Comparison of ENCODE assay signal across 8 mouse cellular contexts in genomic region chr1:133800512-133800911, GRCm38 (mm10). TPM values are rescaled to one million over a fixed set of nuclear protein-coding genes. Genes with fewer than 3 reads are reported as not detected.
DNase-seq lines count a peak whose midpoint lies in the region; ATAC-seq and TF ChIP-seq lines count a peak whose summit lies in the region.

No protein-coding gene starts in this region.

- WGBS in kidney, embryonic 15.5 days = under 1% methylated on average over 16 of the region's 16 CpGs
- under 1% methylated on average over 16 of the region's 16 CpGs for WGBS in forebrain, embryonic 13.5 days
- 0% methylated on average over 16 of the region's 16 CpGs for WGBS in liver, embryonic 14.5 days (ENCODE audit: insufficient replicate concordance)

- no peak for TF ChIP-seq EP300 in liver, embryonic 14.5 days (IDR thresholded peaks at IDR 0.05; ENCODE audit: low read depth)

- peak overlapping the region; percentile 92 for H3K4me2 ChIP-seq in kidney, embryonic 15.5 days
- peak overlapping the region; percentile 89 for H3K4me2 ChIP-seq in forebrain, embryonic 13.5 days
- peak overlapping the region; percentile 99 for H3K4me2 ChIP-seq in liver, embryonic 14.5 days (ENCODE audit: low read depth)

- no peaks in the 10 kb centered on the region for H3K36me3 ChIP-seq in kidney, embryonic 15.5 days
- H3K36me3 ChIP-seq in forebrain, embryonic 13.5 days (ENCODE audit: poor library complexity, severe bottlenecking) = no peaks in the 10 kb centered on the region
- peaks cover 18% of the 10 kb centered on the region for H3K36me3 ChIP-seq in liver, embryonic 14.5 days (replicated peaks; ENCODE audit: control insufficient read depth, insufficient read depth, low read depth)

- peak; percentile 40 for ATAC-seq in kidney, embryonic 15.5 days (replicated peaks; ENCODE audit: low FRiP score)
- ATAC-seq in forebrain, embryonic 13.5 days = no peak
- ATAC-seq in liver, embryonic 14.5 days (ENCODE audit: insufficient read depth) = peak; percentile 9; the same call in 1 of the 2 replicates

- H3K27me3 ChIP-seq in kidney, embryonic 15.5 days = 0 out of 2 replicates have a peak, but pooled peaks cover 6% of the 10 kb centered on the region
- H3K27me3 ChIP-seq in forebrain, embryonic 13.5 days = peaks cover 26% of the 10 kb centered on the region
- H3K27me3 ChIP-seq in liver, embryonic 14.5 days (ENCODE audit: control insufficient read depth, insufficient read depth, low read length) = no peaks in the 10 kb centered on the region

- H3K27ac ChIP-seq in kidney, embryonic 15.5 days = 0 out of 2 replicates have a peak overlapping the region, but pooled peaks have one; percentile 20
- H3K27ac ChIP-seq in forebrain, embryonic 13.5 days = no peak overlapping the region
- peak overlapping the region; percentile 97 for H3K27ac ChIP-seq in liver, embryonic 14.5 days

- H3K9ac ChIP-seq in kidney, embryonic 15.5 days = peak overlapping the region; percentile 47
- peak overlapping the region; percentile 54 for H3K9ac ChIP-seq in forebrain, embryonic 13.5 days
- peak overlapping the region; percentile 99 for H3K9ac ChIP-seq in liver, embryonic 14.5 days (replicated peaks)

- no peak for TF ChIP-seq CTCF in liver, embryonic 14.5 days (IDR thresholded peaks at IDR 0.05; ENCODE audit: low read depth)

- DNase-seq in kidney, postnatal 4 days = no peak
- peak; percentile 65 for DNase-seq in Muller cell, postnatal 12 days (ENCODE audit: inconsistent ontology term)
- DNase-seq in liver, embryonic 14.5 days (ENCODE audit: low read depth in 3 of 3, low spot score in 3 of 3) = no peak
- no peak for DNase-seq in adrenal gland, adult 18-20 months (ENCODE audit: low spot score in 2 of 2)
- DNase-seq in yolk sac, embryonic 10.5 days (ENCODE audit: low spot score) = no peak
- no peak for DNase-seq in spleen, postnatal 36 days (ENCODE audit: low spot score in 2 of 2)

- peak overlapping the region; percentile 57 for H3K4me3 ChIP-seq in kidney, embryonic 15.5 days (replicated peaks)
- H3K4me3 ChIP-seq in forebrain, embryonic 13.5 days = peak overlapping the region; percentile 49
- H3K4me3 ChIP-seq in liver, embryonic 14.5 days (ENCODE audit: insufficient read depth in 1 of 2, low read depth in 2 of 2, low read length in 2 of 2) = peak overlapping the region; percentile 86 to 93

- no peaks in the 10 kb centered on the region for H3K9me3 ChIP-seq in kidney, embryonic 15.5 days (replicated peaks)
- H3K9me3 ChIP-seq in forebrain, embryonic 13.5 days (replicated peaks) = no peaks in the 10 kb centered on the region
- H3K9me3 ChIP-seq in liver, embryonic 14.5 days (ENCODE audit: control insufficient read depth, low read length) = no peaks in the 10 kb centered on the region

- peaks cover 49% of the 10 kb centered on the region for H3K4me1 ChIP-seq in kidney, embryonic 15.5 days
- peaks cover 37% of the 10 kb centered on the region for H3K4me1 ChIP-seq in forebrain, embryonic 13.5 days
- H3K4me1 ChIP-seq in liver, embryonic 14.5 days (replicated peaks; ENCODE audit: control insufficient read depth in 2 of 2, insufficient read depth in 2 of 2, low read length in 1 of 2) = peaks cover 50 to 55% of the 10 kb centered on the region in 2 experiments

RNA-seq across cellular contexts. Expression of gene Atp2b4, which starts 0.3 kb away (rescaled TPM):
- 7.2 and 8.5 TPM in 2 replicates for polyA plus RNA-seq in kidney, embryonic 15.5 days (2015; fragmentation: Nextera tagmentation; extraction: Ambion mirVana)
- polyA plus RNA-seq in forebrain, embryonic 13.5 days (2015; fragmentation: Nextera tagmentation; extraction: Ambion mirVana) = 6.7 and 7.6 TPM in 2 replicates
- polyA plus RNA-seq in liver, embryonic 14.5 days (2012; rRNA removed) = 13.3 and 16.5 TPM in 2 replicates
- 33.1 and 37.7 TPM in 2 replicates for polyA plus RNA-seq in liver, embryonic 14.5 days (2014; fragmentation: Nextera tagmentation; extraction: Ambion mirVana)
- 10 to 100 TPM; 25.1 to 41.5 TPM for total RNA-seq in adrenal gland, adult 18-20 months (2021)

Comparison
In these comparisons a context has a peak if more than half of its experiments do, and no peak if none do; other contexts are left out.
1. H3K9ac ChIP-seq: peak in every context shown above with its lines; median percentile 99 in liver, embryonic 14.5 days; 54 in forebrain, embryonic 13.5 days; 47 in kidney, embryonic 15.5 days.